Mouse (Mus musculus) inflammation-experienced regulatory T-cells (primary cell): Measurements from ENCODE around the gene Gcdh. TPM values are rescaled to one million over a fixed set of nuclear protein-coding genes. Genes with fewer than 3 reads are reported as not detected.

Experiments used
- polyA plus RNA-seq, 2 experiments: library from polyadenylated mRNA; unstranded; fragments of 100-300 nt; shearing (Covaris generic); gene quantifications; one replicate each; pipeline ENCODE4 v1.2.1; 2017

The Gcdh gene
- polyA plus RNA-seq = 10 to 100 TPM; 34.2 to 47.8 TPM

DNA sequence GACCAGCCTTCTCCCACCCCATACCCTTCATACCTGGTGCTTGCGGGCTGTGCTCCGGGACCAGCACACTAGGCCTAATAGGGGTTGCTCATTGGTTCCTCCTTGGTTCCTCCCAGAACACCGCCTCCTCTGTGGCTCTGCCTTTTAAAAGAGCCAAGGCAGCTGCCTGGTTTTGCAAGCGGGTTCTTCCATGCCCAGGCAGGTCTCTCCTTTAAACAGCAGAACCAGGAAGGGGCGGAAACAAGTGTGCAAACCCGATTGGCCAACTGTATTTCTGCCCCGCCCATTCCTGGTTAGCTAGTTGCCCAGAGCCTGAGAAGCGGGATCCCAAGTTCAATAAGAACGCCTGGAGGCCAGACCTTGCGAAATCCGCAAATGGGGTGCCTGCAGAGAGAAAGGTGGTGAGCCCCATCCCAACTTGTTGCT, at the start of gene Gcdh:
TSS of gene Gcdh (minus strand) at position 213 of the 426 bp plus-strand sequence.

DNA sequence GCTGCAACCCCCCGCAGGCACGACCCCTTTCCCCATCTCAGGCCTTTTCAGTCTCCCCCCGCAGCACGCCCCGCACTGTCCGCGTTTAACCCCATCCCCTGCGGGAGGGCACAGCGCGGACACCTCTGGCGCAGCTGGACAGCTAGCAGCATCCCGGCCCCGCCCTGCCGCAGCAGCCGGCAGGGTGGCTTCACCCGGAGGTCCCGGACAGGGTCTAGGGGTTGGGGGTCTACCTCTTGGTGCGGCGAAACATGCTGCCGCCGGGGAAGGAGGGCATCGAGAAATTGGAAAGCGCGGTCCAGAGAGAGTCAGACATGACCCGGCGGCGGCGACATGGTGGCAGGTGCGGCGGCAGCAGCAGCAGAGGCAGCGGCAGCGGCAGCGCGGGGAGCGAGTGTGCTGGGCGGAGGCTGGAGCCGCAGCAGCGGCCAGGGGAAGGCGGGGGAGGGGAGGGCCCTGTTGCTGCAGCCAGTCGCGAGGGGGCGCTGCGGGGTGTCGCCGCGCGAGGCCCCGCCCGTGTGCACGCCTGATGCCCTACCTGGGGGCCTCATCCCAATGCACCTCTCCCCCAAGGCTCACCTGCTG, 43.3 kb upstream of the Gcdh start, which contains the start of gene Mast1:
TSS of gene Mast1 (minus strand) at position 398 of the 585 bp plus-strand sequence.

DNA sequence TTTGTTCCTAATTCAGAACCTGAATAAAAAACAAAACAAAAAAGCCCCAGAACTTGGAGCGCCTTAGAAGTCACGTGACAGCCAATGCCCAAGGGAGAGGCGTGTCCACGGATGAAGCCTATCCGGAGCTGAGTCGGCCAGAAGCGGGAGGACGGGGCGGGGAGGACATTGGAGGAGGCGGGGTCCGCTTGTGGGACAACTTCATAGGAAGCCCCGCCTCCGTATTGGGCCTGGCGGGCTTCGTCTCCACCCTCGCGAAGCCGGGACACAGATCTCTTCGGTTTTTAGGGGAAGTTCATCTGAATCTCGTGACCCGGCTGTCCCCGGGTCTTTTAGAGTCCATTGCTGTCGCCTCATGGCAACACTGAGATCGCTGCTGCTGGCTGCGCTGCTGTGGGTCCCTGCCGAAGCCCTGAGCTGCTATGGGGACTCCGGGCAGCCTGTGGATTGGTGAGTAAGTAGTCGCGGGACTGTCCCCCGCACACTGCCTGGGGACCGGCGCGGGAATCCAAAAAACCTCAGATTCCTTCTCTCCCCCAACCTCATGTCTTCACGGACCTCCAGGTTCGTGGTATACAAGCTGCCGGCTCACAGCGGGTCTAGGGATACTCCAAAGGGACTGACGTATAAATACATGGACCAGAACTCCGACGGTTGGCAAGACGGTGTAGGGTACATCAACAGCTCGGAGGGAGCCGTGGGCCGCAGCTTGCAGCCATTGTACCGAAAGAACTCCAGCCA, 14.9 kb upstream of the Gcdh start, which contains the start of gene Dnase2a:
TSS of gene Dnase2a (plus strand) at position 140 of the 741 bp plus-strand sequence.

DNA sequence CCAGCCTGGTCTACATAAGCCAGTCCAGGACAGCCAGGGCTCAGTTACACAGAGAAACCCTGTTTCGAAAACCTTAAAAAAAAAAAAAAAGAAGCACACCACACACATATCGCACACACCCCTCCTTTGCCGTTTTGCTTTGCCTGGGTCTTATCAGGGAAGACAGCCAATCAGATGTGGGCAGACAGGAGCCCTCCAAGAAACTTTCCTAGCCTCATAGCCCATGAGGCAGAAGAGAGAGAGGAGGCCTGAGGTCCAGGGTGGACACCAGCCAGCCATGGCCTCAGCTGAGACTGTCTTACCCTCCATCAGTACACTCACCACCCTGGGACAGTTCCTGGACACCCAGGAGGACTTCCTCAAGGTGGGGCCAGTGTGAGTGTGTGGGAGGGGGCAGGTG, 8.0 kb upstream of the Gcdh start, which contains the start of gene Klf1:
TSS of gene Klf1 (plus strand) at position 177 of the 400 bp plus-strand sequence.

DNA sequence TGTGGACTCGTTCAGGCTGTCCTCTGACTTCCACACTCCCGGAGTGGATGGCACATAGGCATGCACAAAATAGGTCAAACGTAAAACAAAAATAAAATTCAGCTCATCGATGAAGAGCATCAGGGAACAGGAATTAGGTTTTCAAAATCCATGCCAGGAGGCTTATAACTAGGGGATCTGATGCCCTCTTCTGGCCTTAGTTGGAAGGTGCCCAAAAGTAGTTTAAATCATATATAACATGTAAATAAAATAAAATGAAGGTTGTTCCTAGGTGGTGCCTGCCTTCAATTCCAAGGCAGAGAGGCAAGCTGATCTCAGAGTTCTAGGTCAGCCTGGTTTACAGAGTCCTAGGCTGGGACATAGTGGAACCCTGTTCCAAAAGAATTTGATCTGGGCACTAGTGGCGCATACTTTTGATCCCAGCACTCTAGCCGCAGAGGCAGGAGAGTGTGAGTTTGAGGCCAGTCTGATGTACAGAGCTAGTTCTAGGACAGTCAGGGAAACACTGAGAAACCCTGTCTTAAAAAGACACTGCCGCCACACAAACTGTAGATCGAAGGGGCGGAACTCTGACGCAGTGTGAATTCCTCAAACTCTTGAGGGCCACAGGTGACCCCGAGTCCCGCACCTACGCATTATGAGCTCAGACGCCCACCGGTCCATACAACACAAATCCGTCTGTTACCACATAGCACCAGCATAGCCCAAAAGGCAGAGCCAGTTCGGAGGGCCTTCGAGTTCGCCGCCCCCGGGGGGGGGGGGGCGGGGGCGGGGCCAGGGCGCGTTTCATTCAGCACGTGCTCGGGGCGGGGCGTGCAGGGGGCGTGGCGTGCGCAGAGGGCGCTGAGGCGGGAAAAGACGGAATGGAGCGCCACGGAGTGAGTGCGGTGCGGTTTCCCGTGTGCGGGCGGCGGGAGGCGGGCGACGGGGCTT, 22.1 kb downstream of the Gcdh start, which contains the start of gene Syce2:
TSS of gene Syce2 (plus strand) at position 736 of the 933 bp plus-strand sequence.

DNA sequence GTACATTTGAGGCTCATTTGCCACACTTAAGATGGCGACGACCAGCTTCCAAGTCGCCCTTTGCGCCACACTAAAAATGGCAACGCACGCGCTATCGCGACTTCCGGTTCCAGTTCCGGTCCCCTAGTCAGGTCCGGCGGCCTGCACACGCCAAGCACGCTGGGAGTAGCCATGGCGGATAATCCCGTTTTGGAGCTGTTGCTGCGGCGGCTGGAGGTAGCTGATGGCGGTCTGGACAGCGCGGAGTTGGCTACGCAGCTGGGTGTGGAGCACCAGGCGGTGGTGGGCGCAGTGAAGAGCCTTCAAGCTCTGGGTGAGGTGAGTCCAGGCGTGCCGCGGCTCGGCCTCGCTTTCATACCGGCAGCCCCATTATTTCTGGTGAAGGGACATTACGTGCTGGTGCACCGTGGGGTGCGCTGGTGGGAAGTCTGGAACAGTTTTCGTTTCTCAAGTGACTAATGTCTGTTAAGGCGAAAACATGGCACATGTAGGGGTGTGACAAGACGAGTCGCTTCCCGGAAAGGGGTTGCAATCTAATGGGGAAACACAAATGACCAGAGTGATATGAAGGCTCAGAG, 36.8 kb downstream of the Gcdh start, which contains the start of gene Farsa:
TSS of gene Farsa (plus strand) at position 126 of the 578 bp plus-strand sequence.

DNA sequence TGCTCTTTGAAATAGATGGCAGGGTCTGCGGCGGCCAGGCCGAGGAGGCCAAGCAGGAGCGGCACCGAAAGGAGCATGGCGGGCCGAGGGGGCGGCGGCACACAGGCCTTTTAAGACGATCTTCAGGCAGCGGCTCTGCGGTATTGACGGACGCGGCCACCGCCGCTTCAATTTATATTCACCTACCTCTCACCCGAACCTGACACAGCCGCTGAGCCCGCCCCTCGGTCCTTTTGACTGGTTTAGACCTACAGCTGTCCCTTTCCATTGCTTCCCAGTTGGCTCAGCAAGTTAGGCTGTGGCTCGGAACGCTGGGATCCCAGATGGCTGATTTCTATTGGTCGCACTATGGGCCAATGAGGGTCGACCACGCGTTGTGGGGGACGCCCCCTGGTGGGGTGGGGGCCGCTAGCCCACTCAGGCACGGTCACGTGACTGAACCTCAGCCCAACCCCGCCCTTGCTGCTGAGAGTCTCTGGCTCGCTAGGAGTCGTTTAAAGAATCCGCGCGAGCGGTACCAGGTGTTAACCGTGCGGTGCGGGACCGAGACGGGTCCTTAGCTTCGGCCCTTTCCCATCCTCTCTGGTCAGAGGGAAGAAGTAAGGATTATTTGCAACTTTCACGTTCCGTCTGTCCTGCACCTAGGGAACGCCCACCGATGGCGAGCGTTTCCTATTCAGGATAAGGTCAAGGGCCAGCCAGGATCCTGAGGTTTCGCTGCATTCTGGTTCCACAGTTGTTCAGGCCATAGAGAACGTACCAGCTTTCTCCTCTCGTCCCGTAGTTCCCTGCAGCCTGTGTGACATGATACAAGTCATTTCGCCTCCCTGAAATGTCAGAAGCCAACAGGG, 46.8 kb downstream of the Gcdh start, which contains the start of gene Calr:
TSS of gene Calr (minus strand) at position 213 of the 851 bp plus-strand sequence.

DNA sequence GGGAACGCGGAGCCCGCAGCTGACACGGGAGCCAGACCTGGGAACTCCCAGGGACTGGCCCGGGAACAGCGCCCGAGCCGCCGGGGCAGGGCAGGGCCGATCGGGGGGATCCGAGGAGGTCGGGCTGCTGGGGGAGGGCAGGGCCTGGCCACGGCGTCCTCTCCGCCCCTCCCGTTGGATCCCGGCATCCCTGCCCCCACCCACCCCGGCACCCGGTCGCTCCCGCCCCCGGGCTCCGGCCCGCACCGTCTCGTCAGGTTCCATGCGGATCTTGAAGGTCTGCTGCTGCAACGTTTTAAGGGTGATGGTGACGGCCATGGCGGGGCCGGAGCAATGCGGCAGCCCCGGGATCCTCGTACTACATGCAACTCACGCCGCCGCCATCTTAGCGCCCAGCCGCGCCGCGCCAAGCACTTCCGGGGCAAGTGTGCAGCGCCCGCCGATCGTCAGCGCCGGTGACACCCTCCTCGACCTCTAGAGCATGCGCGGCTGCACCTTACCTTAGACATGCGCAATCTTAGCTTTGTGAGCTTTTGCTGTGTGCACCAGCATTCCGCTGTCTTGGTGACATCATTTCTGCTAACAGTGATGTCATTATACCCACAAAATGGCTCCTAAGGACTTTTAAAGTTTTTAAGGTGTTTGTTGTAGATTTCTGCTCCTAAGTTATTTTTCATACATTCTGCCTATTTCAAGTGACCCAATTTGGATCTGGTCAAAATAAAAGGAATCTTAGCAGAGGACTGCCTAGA, 53.3 kb downstream of the Gcdh start, which contains the start of gene Rad23a:
TSS of gene Rad23a (minus strand) at position 418 of the 752 bp plus-strand sequence.

Other genes with a start within 250 kb of the Gcdh start
- gene Ier2, start 231.1 kb downstream of the Gcdh start, polyA plus RNA-seq = 100 to 1,000 TPM; 229 to 407 TPM
- gene Trmt1, start 207.6 kb downstream of the Gcdh start, polyA plus RNA-seq = 10 to 100 TPM; 48.9 to 77.3 TPM
- gene Nacc1, start 206.1 kb downstream of the Gcdh start, polyA plus RNA-seq = 10 to 100 TPM; 14.8 to 15.3 TPM
- under 1 TPM; 0.20 to 0.56 TPM for gene Lyl1, start 192.5 kb downstream of the Gcdh start, polyA plus RNA-seq
- 10 to 100 TPM; 15.8 to 26.4 TPM for gene G430095P16Rik, start 170.9 kb downstream of the Gcdh start, polyA plus RNA-seq
- 1 to 10 TPM; 5.7 to 9.1 TPM for gene Nfix, start 93.6 kb downstream of the Gcdh start, polyA plus RNA-seq
- gene Dand5, start 71.1 kb downstream of the Gcdh start, polyA plus RNA-seq = 1 to 10 TPM; 6.6 to 7.9 TPM
- 10 to 100 TPM; 27.3 to 37.8 TPM for gene Gadd45gip1, start 62.4 kb downstream of the Gcdh start, polyA plus RNA-seq
- 100 to 1,000 TPM; 152 to 202 TPM for gene Rad23a, start 53.3 kb downstream of the Gcdh start, polyA plus RNA-seq
- gene Calr, start 47.0 kb downstream of the Gcdh start, polyA plus RNA-seq = 100 to 1,000 TPM; 454 to 486 TPM
- gene Farsa, start 36.9 kb downstream of the Gcdh start, polyA plus RNA-seq = 100 to 1,000 TPM in 1 of 2 experiments, 10 to 100 TPM in 1; 87.0 to 103 TPM
- gene Syce2, start 21.8 kb downstream of the Gcdh start, polyA plus RNA-seq = 1 to 10 TPM; 3.8 to 4.9 TPM
- under 1 TPM in 1 of 2 experiments, not detected in 1; 0.43 TPM for gene Klf1, start 8.0 kb upstream of the Gcdh start, polyA plus RNA-seq
- 10 to 100 TPM; 12.8 to 18.4 TPM for gene Dnase2a, start 14.6 kb upstream of the Gcdh start, polyA plus RNA-seq
- 1 to 10 TPM in 1 of 2 experiments, under 1 TPM in 1; 0.92 to 1.5 TPM for gene Mast1, start 43.4 kb upstream of the Gcdh start, polyA plus RNA-seq
- under 1 TPM; 0.06 to 0.81 TPM for gene Rtbdn, start 53.1 kb upstream of the Gcdh start, polyA plus RNA-seq
- gene Gm49661, start 75.5 kb upstream of the Gcdh start, polyA plus RNA-seq = not detected
- 100 to 1,000 TPM; 159 to 190 TPM for gene Prdx2, start 75.7 kb upstream of the Gcdh start, polyA plus RNA-seq
- 10 to 100 TPM; 71.6 to 93.6 TPM for gene Rnaseh2a, start 75.8 kb upstream of the Gcdh start, polyA plus RNA-seq
- 100 to 1,000 TPM; 705 to 997 TPM for gene Junb, start 84.8 kb upstream of the Gcdh start, polyA plus RNA-seq
- 10 to 100 TPM in 1 of 2 experiments, 1 to 10 TPM in 1; 9.9 to 13.0 TPM for gene Hook2, start 96.7 kb upstream of the Gcdh start, polyA plus RNA-seq
- gene Best2, start 120.6 kb upstream of the Gcdh start, polyA plus RNA-seq = not detected
- 10 to 100 TPM; 42.3 to 45.3 TPM for gene Asna1, start 131.4 kb upstream of the Gcdh start, polyA plus RNA-seq
- 100 to 1,000 TPM; 198 to 209 TPM for gene Trir, start 132.9 kb upstream of the Gcdh start, polyA plus RNA-seq
- gene Tnpo2, start 143.0 kb upstream of the Gcdh start, polyA plus RNA-seq = 10 to 100 TPM; 27.1 to 27.2 TPM
- gene Fbxw9, start 166.1 kb upstream of the Gcdh start, polyA plus RNA-seq = 1 to 10 TPM; 5.4 to 8.2 TPM
- 1 to 10 TPM; 1.3 to 1.8 TPM for gene Gm5741, start 174.1 kb upstream of the Gcdh start, polyA plus RNA-seq
- 100 to 1,000 TPM in 1 of 2 experiments, 10 to 100 TPM in 1; 87.4 to 118 TPM for gene Dhps, start 177.8 kb upstream of the Gcdh start, polyA plus RNA-seq
- 100 to 1,000 TPM; 165 to 168 TPM for gene Wdr83os, start 186.8 kb upstream of the Gcdh start, polyA plus RNA-seq
- 10 to 100 TPM; 38.6 to 45.7 TPM for gene Wdr83, start 187.4 kb upstream of the Gcdh start, polyA plus RNA-seq
- gene Man2b1, start 189.3 kb upstream of the Gcdh start, polyA plus RNA-seq = 100 to 1,000 TPM; 143 to 145 TPM
- under 1 TPM in 1 of 2 experiments, not detected in 1; 0.25 TPM for gene Zfp791, start 229.2 kb upstream of the Gcdh start, polyA plus RNA-seq